Mouse (Mus musculus) embryonic facial prominence, embryonic 11.5 days (tissue): Measurements from ENCODE around the gene Maml1. TPM values are rescaled to one million over a fixed set of nuclear protein-coding genes. Genes with fewer than 3 reads are reported as not detected.

Experiments used
- ATAC-seq: fragments of 200-750 bp; cut with Nextera tagmentation; replicated peaks from 2 replicates; pipeline ENCODE4 v1.8.0; 2017; ENCODE audit warnings: low read depth; ENCODE audit not compliant: insufficient number of reproducible peaks, low FRiP score, low TSS enrichment
- DNase-seq: peaks from one replicate; pipeline ENCODE4 v3.0.0-alpha.2; 2015; ENCODE audit warnings: low spot score
- H3K27ac ChIP-seq: fragments of 300-500 bp; sonication (generic); replicated peaks from 2 replicates; pipeline ENCODE4 v1.5.1; 2014; ENCODE audit warnings: mild to moderate bottlenecking, low read depth, low read length, control low read depth
- H3K27me3 ChIP-seq: fragments of 300-500 bp; sonication (generic); 2 replicates; pipeline ENCODE4 v1.6.1; 2014; ENCODE audit warnings: mild to moderate bottlenecking, low read length, moderate library complexity, mixed read lengths; ENCODE audit not compliant: control insufficient read depth, insufficient read depth
- H3K36me3 ChIP-seq: fragments of 300-500 bp; sonication (generic); replicated peaks from 2 replicates; pipeline ENCODE4 v1.6.1; 2014; ENCODE audit warnings: low read depth, mild to moderate bottlenecking, low read length, moderate library complexity, mixed read lengths; ENCODE audit not compliant: control insufficient read depth, insufficient read depth
- H3K4me1 ChIP-seq: fragments of 300-500 bp; sonication (generic); 2 replicates; pipeline ENCODE4 v1.6.1; 2014; ENCODE audit warnings: low read length, mixed read lengths; ENCODE audit not compliant: control insufficient read depth, insufficient read depth
- H3K4me2 ChIP-seq: fragments of 300-500 bp; sonication (generic); 2 replicates; pipeline ENCODE4 v1.6.1; 2014; ENCODE audit warnings: low read depth, mild to moderate bottlenecking, control low read depth, low read length, moderate library complexity
- H3K4me3 ChIP-seq: fragments of 300-500 bp; sonication (generic); 2 replicates; pipeline ENCODE4 v1.5.1; 2014; ENCODE audit warnings: low read depth, low read length, control low read depth
- H3K9ac ChIP-seq: fragments of 300-500 bp; sonication (generic); replicated peaks from 2 replicates; pipeline ENCODE4 v1.6.1; 2014; ENCODE audit warnings: mild to moderate bottlenecking, control low read depth, low read length
- H3K9me3 ChIP-seq: fragments of 300-500 bp; sonication (generic); replicated peaks from 2 replicates; pipeline ENCODE4 v1.6.1; 2016; ENCODE audit warnings: mild to moderate bottlenecking, low read length, inconsistent platforms, mixed read lengths; ENCODE audit not compliant: control insufficient read depth
- WGBS: fragments of 180-500 bp; shearing (Covaris S2); extraction: QIAGEN DNeasy Blood & Tissue Kit; methylation state at CpG from one replicate; pipeline ENCODE4 v1.1.7; 2014; 5-methylcytosine and 5-hydroxymethylcytosine counted together
- microRNA-seq: library from miRNA; unstranded; fragments of <30 nt; microRNA quantifications from one replicate; pipeline ENCODE4, GENCODE M21; 2016; ENCODE audit warnings: borderline number of aligned reads
- polyA plus RNA-seq: library from polyadenylated mRNA; unstranded; fragments of >200 nt; fragmentation: Nextera tagmentation; extraction: Ambion mirVana; gene quantifications from 2 replicates; pipeline ENCODE4 v1.2.1, GENCODE M21; 2014

Gene Maml1
- polyA plus RNA-seq, 1 experiment from 2014 or later = 11.9 TPM

DNA sequence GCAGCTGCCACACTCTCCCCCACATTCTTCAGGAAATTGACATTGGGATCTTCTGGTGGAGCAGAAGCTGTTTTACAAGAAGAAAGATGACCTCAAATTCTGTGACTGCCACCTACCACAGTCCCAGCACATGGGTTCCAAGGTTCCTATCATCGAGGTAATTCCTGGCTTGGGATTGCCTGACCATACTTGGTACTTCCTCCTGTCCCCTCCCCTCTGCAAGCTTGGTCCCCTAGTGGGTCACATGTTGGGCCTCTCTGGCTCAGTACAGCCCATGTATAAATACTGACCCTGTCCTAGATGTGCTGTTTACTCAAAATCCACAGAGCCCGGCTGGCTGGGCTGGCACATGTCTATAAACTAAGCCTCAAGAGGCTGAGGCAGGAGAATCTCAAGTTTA is 86.1 kb downstream of the Maml1 start:
- H3K36me3 ChIP-seq = peaks cover 14% of the 10 kb centered on the region

More for the DNA sequence above, 86.1 kb downstream of the Maml1 start:
- no peak for DNase-seq
- no peaks in the 10 kb centered on the region for H3K27me3 ChIP-seq
- no peak overlapping the region for H3K4me2 ChIP-seq
- H3K9ac ChIP-seq = no peak overlapping the region
- 88% methylated on average over 2 of the region's 2 CpGs for WGBS
- no peaks in the 10 kb centered on the region for H3K9me3 ChIP-seq
- H3K4me3 ChIP-seq = no peak overlapping the region
- H3K4me1 ChIP-seq = no peaks in the 10 kb centered on the region; the same call in 1 of the 2 replicates
- H3K27ac ChIP-seq = no peak overlapping the region
- ATAC-seq = no peak

Small RNA genes lying within 50 kb of the gene (microRNA-seq; reads per million reads assigned to microRNA genes)
- gene Mir6919 = not detected

Other genes starting within 250 kb of the Maml1 start
- 24.8 and 26.0 TPM in 2 replicates for gene Tbc1d9b, start 160.9 kb downstream of the Maml1 start, polyA plus RNA-seq
- 24.9 and 25.5 TPM in 2 replicates for gene Mrnip, start 117.9 kb downstream of the Maml1 start, polyA plus RNA-seq
- 135 and 142 TPM in 2 replicates for gene Sqstm1, start 81.5 kb downstream of the Maml1 start, polyA plus RNA-seq
- 19.5 and 21.1 TPM in 2 replicates for gene Mgat4b, start 81.4 kb downstream of the Maml1 start, polyA plus RNA-seq
- 0.36 and 0.57 TPM in 2 replicates for gene Ltc4s, start 53.7 kb downstream of the Maml1 start, polyA plus RNA-seq
- gene Canx, start 33.4 kb upstream of the Maml1 start, polyA plus RNA-seq = 247 and 265 TPM in 2 replicates
- gene Cby3, start 62.2 kb upstream of the Maml1 start, polyA plus RNA-seq = not detected in 2 replicates
- gene Hnrnph1, start 84.7 kb upstream of the Maml1 start, polyA plus RNA-seq = 823 and 855 TPM in 2 replicates
- 22.9 and 24.4 TPM in 2 replicates for gene Rufy1, start 138.8 kb upstream of the Maml1 start, polyA plus RNA-seq